26 mouse cellular contexts compared by ENCODE assay signal in genomic region chr1:158244016-158244415, GRCm38 (mm10).
"Had no signal": no experiment of that assay in that cellular context is flagged by ENCODE, and none has a peak within 500 bp of the region (broad histone marks: within the 10 kb centered on the region; RNA-seq: fewer than 3 reads in every experiment).

No protein-coding gene starts in this region.

- DNase-seq: cerebellum, adult 9-10 months; cerebellum, adult 9-11 months; cerebellum, postnatal 10 days; cerebellum, postnatal 14 days; cerebellum, postnatal 25 days; cerebellum, postnatal 36 days; embryo, embryonic 11 days; forebrain, postnatal 0 days; gastrocnemius, adult 2 months; gastrocnemius, postnatal 10 days; gastrocnemius, postnatal 14 days; gastrocnemius, postnatal 25 days; gastrocnemius, postnatal 36 days; heart, adult 18-20 months; heart, adult 2 months had no signal

- H3K9me3 ChIP-seq: embryonic facial prominence, embryonic 10.5 days; embryonic facial prominence, embryonic 12.5 days; embryonic facial prominence, embryonic 13.5 days; embryonic facial prominence, embryonic 15.5 days; forebrain, embryonic 10.5 days; forebrain, embryonic 12.5 days; forebrain, embryonic 13.5 days; forebrain, embryonic 15.5 days had no signal

- ATAC-seq: forebrain, embryonic 13.5 days; forebrain, embryonic 14.5 days; forebrain, embryonic 15.5 days; forebrain, embryonic 16.5 days; forebrain, postnatal 0 days had no signal

- H3K36me3 ChIP-seq: embryonic facial prominence, embryonic 10.5 days; embryonic facial prominence, embryonic 12.5 days; embryonic facial prominence, embryonic 13.5 days; embryonic facial prominence, embryonic 15.5 days; forebrain, embryonic 10.5 days; forebrain, embryonic 12.5 days had no signal

- H3K27me3 ChIP-seq: embryonic facial prominence, embryonic 12.5 days; embryonic facial prominence, embryonic 13.5 days; embryonic facial prominence, embryonic 15.5 days; forebrain, embryonic 12.5 days; forebrain, embryonic 13.5 days; forebrain, embryonic 15.5 days had no signal

- H3K27ac ChIP-seq: embryonic facial prominence, embryonic 10.5 days; embryonic facial prominence, embryonic 12.5 days; embryonic facial prominence, embryonic 13.5 days; embryonic facial prominence, embryonic 15.5 days; forebrain, embryonic 10.5 days; forebrain, embryonic 12.5 days; forebrain, embryonic 13.5 days; forebrain, embryonic 15.5 days; gastrocnemius, adult 2 months; heart, adult 2 months had no signal

- H3K4me3 ChIP-seq: embryonic facial prominence, embryonic 10.5 days; embryonic facial prominence, embryonic 12.5 days; embryonic facial prominence, embryonic 13.5 days; embryonic facial prominence, embryonic 15.5 days; erythroblast, embryonic 14.5 days; forebrain, embryonic 10.5 days; forebrain, embryonic 12.5 days; forebrain, embryonic 13.5 days; forebrain, embryonic 15.5 days; gastrocnemius, adult 2 months; heart, adult 2 months had no signal

- H3K4me2 ChIP-seq: embryonic facial prominence, embryonic 12.5 days; embryonic facial prominence, embryonic 13.5 days; embryonic facial prominence, embryonic 15.5 days; forebrain, embryonic 12.5 days; forebrain, embryonic 13.5 days; forebrain, embryonic 15.5 days had no signal

- H3K4me1 ChIP-seq: embryonic facial prominence, embryonic 10.5 days; embryonic facial prominence, embryonic 12.5 days; embryonic facial prominence, embryonic 13.5 days; embryonic facial prominence, embryonic 15.5 days; forebrain, embryonic 10.5 days; forebrain, embryonic 12.5 days; forebrain, embryonic 13.5 days; forebrain, embryonic 15.5 days had no signal

- H3K9ac ChIP-seq: embryonic facial prominence, embryonic 12.5 days; embryonic facial prominence, embryonic 13.5 days; embryonic facial prominence, embryonic 15.5 days; forebrain, embryonic 12.5 days; forebrain, embryonic 13.5 days; forebrain, embryonic 15.5 days; forebrain, postnatal 0 days had no signal
